Mouse (Mus musculus) G1E-ER4 (cell line): ENCODE measurements around the gene Gm49393. TPM values are rescaled to one million over a fixed set of nuclear protein-coding genes. Genes with fewer than 3 reads are reported as not detected.
"Not testable (repeated sequence)": the region's sequence is repeated elsewhere in the genome, so short reads cannot be mapped to it uniquely, and the experiment has no call there.

Experiments
- GATA1 ChIP-seq: IDR thresholded peaks from one replicate; pipeline ENCODE4 v1.8.0; 2012; ENCODE audit warnings: low read length, inconsistent platforms
- polyA plus RNA-seq: library from polyadenylated mRNA; stranded (reverse); fragments of >175 nt; gene quantifications from 2 replicates; pipeline ENCODE4 v1.2.3, GENCODE M21; 2012

Gm49393 gene
- polyA plus RNA-seq, result not detected in 2 replicates

- not testable (repeated sequence) for TF ChIP-seq GATA1
Measured at GRCm38 (mm10) chr13:60935490-60935889, at the start of gene Gm49393. Gene Gm49393, minus strand, starts transcription at chr13:60935590.

- TF ChIP-seq GATA1, result no peak
Measured at GRCm38 (mm10) chr13:60961706-60962105, 26.3 kb upstream of the Gm49393 start.

- TF ChIP-seq GATA1, result not testable (repeated sequence)
Measured at GRCm38 (mm10) chr13:60941884-60942283, 6.5 kb upstream of the Gm49393 start, which contains the start of gene Tpbpa. Gene Tpbpa, minus strand, starts transcription at chr13:60941984.

GRCm38 (mm10) chr13:60936500-60936901 lies 1.1 kb upstream of the Gm49393 start, which contains the start of the genes Gm49391 and Ctla2a:
Gene Gm49391, minus strand, starts transcription at chr13:60936571.
Gene Ctla2a, minus strand, starts transcription at chr13:60936625.
- no peak for TF ChIP-seq GATA1

- not testable (repeated sequence) for TF ChIP-seq GATA1
Measured at GRCm38 (mm10) chr13:60904780-60905179, 30.6 kb downstream of the Gm49393 start, which contains the start of gene Tpbpb. Gene Tpbpb, minus strand, starts transcription at chr13:60904880.

GRCm38 (mm10) chr13:60897328-60897727 lies 38.1 kb downstream of the Gm49393 start, which contains the start of gene Ctla2b:
Gene Ctla2b, minus strand, starts transcription at chr13:60897447.
- TF ChIP-seq GATA1, result no peak

- TF ChIP-seq GATA1, result not testable (repeated sequence)
Measured at GRCm38 (mm10) chr13:60896794-60897193, 38.6 kb downstream of the Gm49393 start, which contains the start of gene Gm49392. Gene Gm49392, minus strand, starts transcription at chr13:60896894.

- TF ChIP-seq GATA1, result no peak
Measured at GRCm38 (mm10) chr13:60895406-60896160, 39.8 kb downstream of the Gm49393 start.

- no peak for TF ChIP-seq GATA1
Measured at GRCm38 (mm10) chr13:60892301-60892700, 43.1 kb downstream of the Gm49393 start.

GRCm38 (mm10) chr13:60864281-60864680 lies 71.1 kb downstream of the Gm49393 start, which contains the start of gene 4930486L24Rik:
Gene 4930486L24Rik, minus strand, starts transcription at chr13:60864475.
- no peak for TF ChIP-seq GATA1

- no peak for TF ChIP-seq GATA1
Measured at GRCm38 (mm10) chr13:60848241-60849120, 86.9 kb downstream of the Gm49393 start.

- no peak for TF ChIP-seq GATA1
Measured at GRCm38 (mm10) chr13:60843153-60843552, 92.2 kb downstream of the Gm49393 start.

GRCm38 (mm10) chr13:60842703-60843102 lies 92.7 kb downstream of the Gm49393 start:
- TF ChIP-seq GATA1, result no peak

GRCm38 (mm10) chr13:60839353-60839902 lies 96.0 kb downstream of the Gm49393 start:
- TF ChIP-seq GATA1, result no peak

GRCm38 (mm10) chr13:60826052-60826451 lies 109.3 kb downstream of the Gm49393 start:
- no peak for TF ChIP-seq GATA1
